20 mouse cellular contexts compared by ENCODE assay signal in genomic region chr5:74561151-74561550, GRCm38 (mm10). TPM values are rescaled to one million over a fixed set of nuclear protein-coding genes. Genes with fewer than 3 reads are reported as not detected.
DNase-seq lines count a peak whose midpoint lies in the region; ATAC-seq and TF ChIP-seq lines count a peak whose summit lies in the region.
"Had no signal": no experiment of that assay in that cellular context is flagged by ENCODE, and none has a peak within 500 bp of the region (broad histone marks: within the 10 kb centered on the region; RNA-seq: fewer than 3 reads in every experiment).

No protein-coding gene starts in this region.

- H3K36me3 ChIP-seq in lung, postnatal 0 days (ENCODE audit: insufficient read depth, low read length) = peaks cover 23% of the 10 kb centered on the region

- H3K27ac ChIP-seq in lung, postnatal 0 days (ENCODE audit: low read length) = no peak overlapping the region
- H3K27ac ChIP-seq in gastrocnemius, adult 2 months = no peak overlapping the region
- H3K27ac ChIP-seq: forebrain, embryonic 13.5 days; heart, adult 2 months; left cerebral cortex, adult 2 months; limb, embryonic 12.5 days; liver, embryonic 13.5 days; lung, embryonic 15.5 days had no signal

- no peak for ATAC-seq in lung, postnatal 0 days
- ATAC-seq in monocyte, adult 5-6 weeks (replicated peaks; ENCODE audit: insufficient number of reproducible peaks, low FRiP score, low TSS enrichment, poor library complexity, severe bottlenecking) = no peak
- ATAC-seq in erythroid progenitor cell, adult 5-6 weeks (replicated peaks; ENCODE audit: low FRiP score, poor library complexity, severe bottlenecking) = no peak
- ATAC-seq: forebrain, embryonic 13.5 days; hindbrain, embryonic 16.5 days had no signal

- no peak for TF ChIP-seq EP300 in lung, postnatal 0 days (IDR thresholded peaks at IDR 0.05)

- intact Hi-C loops in heart, postnatal 14 days (cut with DNase I) = no loop called here
- intact Hi-C loops in gastrocnemius, adult 2 months (cut with DNase I) = no loop called here

- WGBS in lung, postnatal 0 days = 84% methylated on average over 1 of the region's 1 CpGs

- H3K9me3 ChIP-seq in lung, postnatal 0 days (ENCODE audit: low read length) = no peaks in the 10 kb centered on the region
- H3K9me3 ChIP-seq: forebrain, embryonic 13.5 days; limb, embryonic 12.5 days; liver, embryonic 13.5 days; lung, embryonic 15.5 days had no signal

- H3K4me3 ChIP-seq in lung, postnatal 0 days (ENCODE audit: low read depth, low read length) = no peak overlapping the region
- no peak overlapping the region for H3K4me3 ChIP-seq in gastrocnemius, adult 2 months
- H3K4me3 ChIP-seq: forebrain, embryonic 13.5 days; heart, adult 2 months; left cerebral cortex, adult 2 months; limb, embryonic 12.5 days; liver, embryonic 13.5 days; lung, embryonic 15.5 days had no signal

- no peak overlapping the region for H3K4me2 ChIP-seq in lung, postnatal 0 days (replicated peaks; ENCODE audit: low read depth, low read length)
- H3K4me2 ChIP-seq: forebrain, embryonic 13.5 days; limb, embryonic 12.5 days; liver, embryonic 13.5 days; lung, embryonic 15.5 days; midbrain, embryonic 11.5 days had no signal

- no peak for TF ChIP-seq CTCF in lung, postnatal 0 days (IDR thresholded peaks at IDR 0.05)
- no peak for TF ChIP-seq CTCF in gastrocnemius, adult 2 months (IDR thresholded peaks at IDR 0.05)

- H3K9ac ChIP-seq in lung, postnatal 0 days (replicated peaks; ENCODE audit: low read depth) = no peak overlapping the region
- H3K9ac ChIP-seq: forebrain, embryonic 13.5 days; limb, embryonic 12.5 days; liver, embryonic 13.5 days; lung, embryonic 15.5 days had no signal

- no peaks in the 10 kb centered on the region for H3K27me3 ChIP-seq in lung, postnatal 0 days (replicated peaks; ENCODE audit: insufficient read depth, low read length)
- H3K27me3 ChIP-seq: forebrain, embryonic 13.5 days; limb, embryonic 12.5 days; liver, embryonic 13.5 days; lung, embryonic 15.5 days had no signal

- peak; percentile 13 to 20 for DNase-seq in heart, adult 18-20 months
- no peak for DNase-seq in heart, postnatal 14 days
- DNase-seq in lung, postnatal 36 days = peak; percentile 10
- DNase-seq in lung, postnatal 0 days (ENCODE audit: low spot score) = no peak
- peak; percentile 68 for DNase-seq in gastrocnemius, adult 2 months
- DNase-seq in kidney, postnatal 25 days = peak; percentile 11 to 43
- DNase-seq: cerebellum, adult 9-10 months; heart, postnatal 4 days; liver, embryonic 13.5 days; right cerebral cortex, adult 18-20 months; thymus, postnatal 14 days had no signal

- H3K4me1 ChIP-seq in lung, postnatal 0 days (ENCODE audit: insufficient read depth, low read depth, low read length) = no peaks in the 10 kb centered on the region
- H3K4me1 ChIP-seq: forebrain, embryonic 13.5 days; limb, embryonic 12.5 days; liver, embryonic 13.5 days; lung, embryonic 15.5 days had no signal

RNA-seq across cellular contexts. Expression of gene Fip1l1, which starts 25.9 kb away (rescaled TPM):
- total RNA-seq in heart, adult 18-20 months (2021) = 10 to 100 TPM; 26.9 to 30.1 TPM
- 10 to 100 TPM; 30.2 to 33.5 TPM for total RNA-seq in heart, postnatal 14 days (2021)
- polyA plus RNA-seq in lung, postnatal 0 days (2015; fragmentation: Nextera tagmentation; extraction: Ambion mirVana) = 36.6 and 45.2 TPM in 2 replicates
- total RNA-seq in gastrocnemius, adult 2 months (2021) = 10 to 100 TPM; 16.6 to 22.7 TPM
- total RNA-seq in monocyte, adult 5-6 weeks (2017) = 113 to 232 TPM (median 161 TPM) in 3 replicates
- total RNA-seq in erythroid progenitor cell, adult 5-6 weeks (2015; ENCODE audit: low replicate concordance) = 84.3 and 103 TPM in 2 replicates
- 97.7 and 122 TPM in 2 replicates for total RNA-seq in erythroid progenitor cell, adult 5-6 weeks (2017; ENCODE audit: low replicate concordance)

RNA-seq across cellular contexts. Expression of gene Scfd2, which starts 29.6 kb away (rescaled TPM):
- 10 to 100 TPM; 11.7 to 13.8 TPM for total RNA-seq in heart, adult 18-20 months (2021)
- 10 to 100 TPM; 11.7 to 13.4 TPM for total RNA-seq in heart, postnatal 14 days (2021)
- 10.9 and 11.4 TPM in 2 replicates for polyA plus RNA-seq in lung, postnatal 0 days (2015; fragmentation: Nextera tagmentation; extraction: Ambion mirVana)
- total RNA-seq in gastrocnemius, adult 2 months (2021) = 10 to 100 TPM; 10.3 to 11.7 TPM
- 15.9 to 34.1 TPM (median 17.1 TPM) in 3 replicates for total RNA-seq in monocyte, adult 5-6 weeks (2017)
- total RNA-seq in erythroid progenitor cell, adult 5-6 weeks (2015; ENCODE audit: low replicate concordance) = 7.1 and 10.8 TPM in 2 replicates
- 2.2 and 3.8 TPM in 2 replicates for total RNA-seq in erythroid progenitor cell, adult 5-6 weeks (2017; ENCODE audit: low replicate concordance)

Comparison
In these comparisons a context has a peak if more than half of its experiments do, and no peak if none do; other contexts are left out.
1. DNase-seq: peak in heart, adult 18-20 months (2 of 2), lung, postnatal 36 days (single experiment), gastrocnemius, adult 2 months (single experiment) and kidney, postnatal 25 days (2 of 2); none in heart, postnatal 14 days (0 of 2) and lung, postnatal 0 days (single experiment).